Mouse (Mus musculus) erythroblast, adult 5-6 weeks (primary cell): Measurements from ENCODE around the gene Gm20696. TPM values are rescaled to one million over a fixed set of nuclear protein-coding genes. Genes with fewer than 3 reads are reported as not detected.

Experiments
- ATAC-seq: replicated peaks from 2 replicates; pipeline ENCODE4 v1.8.0; 2016; ENCODE audit warnings: moderate number of reproducible peaks, mild to moderate bottlenecking, moderate TSS enrichment, inconsistent platforms; ENCODE audit not compliant: poor library complexity, low FRiP score, severe bottlenecking
- total RNA-seq, 2 experiments: library from RNA; stranded (forward) in 1 of 2; stranded (reverse) in 1 of 2; fragments of 150-400 nt in 1 of 2; fragments of 200-764, 138-1000 nt in 1 of 2; gene quantifications; 2 replicates each; pipeline versions ENCODE4 v1.2.3 to v1.2.4; 2015 to 2017; ENCODE audit warnings: low replicate concordance in 2 of 2

Gm20696 gene
- total RNA-seq, 2 experiments from 2014 or later = 2.7 to 3.7 TPM

GRCm38 (mm10) chr6:99210161-99210560 is 456.4 kb downstream of the Gm20696 start:
- ATAC-seq = no peak

Other genes with a start within 250 kb of the Gm20696 start
- gene Foxp1, start 144.1 kb downstream of the Gm20696 start, total RNA-seq (2015; ENCODE audit: low replicate concordance) = 10.7 and 26.5 TPM in 2 replicates
- 12.3 and 19.5 TPM in 2 replicates for gene Foxp1, start 144.1 kb downstream of the Gm20696 start, total RNA-seq (2017; ENCODE audit: low replicate concordance)
- gene Eif4e3, start within 50 bp of the Gm20696 start, total RNA-seq (2015; ENCODE audit: low replicate concordance) = 5.6 and 6.1 TPM in 2 replicates
- 4.3 and 9.8 TPM in 2 replicates for gene Eif4e3, start within 50 bp of the Gm20696 start, total RNA-seq (2017; ENCODE audit: low replicate concordance)
- gene Gpr27, start 25.9 kb upstream of the Gm20696 start, total RNA-seq (2015; ENCODE audit: low replicate concordance) = 3.6 TPM in 1 of 2 replicates, not detected in the other
- 0.98 TPM in 1 of 2 replicates, not detected in the other for gene Gpr27, start 25.9 kb upstream of the Gm20696 start, total RNA-seq (2017; ENCODE audit: low replicate concordance)
- 2.1 TPM in 1 of 2 replicates, not detected in the other for gene Prok2, start 59.6 kb upstream of the Gm20696 start, total RNA-seq (2015; ENCODE audit: low replicate concordance)
- 2.1 TPM in 1 of 2 replicates, not detected in the other for gene Prok2, start 59.6 kb upstream of the Gm20696 start, total RNA-seq (2017; ENCODE audit: low replicate concordance)